Comparison of ENCODE assay signal across 13 mouse cellular contexts in genomic region chr2:145784964-145785363, GRCm38 (mm10).
A peak's percentile ranks its signal among the peaks of the same experiment; 100 is the strongest.
DNase-seq lines count a peak whose midpoint lies in the region; ATAC-seq and TF ChIP-seq lines count a peak whose summit lies in the region.
"Had no signal": no experiment of that assay in that cellular context is flagged by ENCODE, and none has a peak within 500 bp of the region (broad histone marks: within the 10 kb centered on the region; RNA-seq: fewer than 3 reads in every experiment).

No protein-coding gene starts in this region.

- TF ChIP-seq POLR2A in small intestine, adult 2 months (IDR thresholded peaks at IDR 0.05; ENCODE audit: low read depth, low read length), result no peak

- 85% methylated on average over 1 of the region's 1 CpGs for WGBS in heart, embryonic 12.5 days
- WGBS in lung, embryonic 14.5 days, result 62% methylated on average over 1 of the region's 1 CpGs
- 87% methylated on average over 1 of the region's 1 CpGs for WGBS in embryonic facial prominence, embryonic 15.5 days
- 87% methylated on average over 1 of the region's 1 CpGs for WGBS in small intestine, adult 2 months

- no peak for ATAC-seq in heart, embryonic 12.5 days (ENCODE audit: insufficient number of reproducible peaks, low FRiP score)
- ATAC-seq in lung, embryonic 14.5 days (ENCODE audit: insufficient read depth), result peak; percentile 22; the same call in 1 of the 2 replicates
- ATAC-seq in embryonic facial prominence, embryonic 15.5 days (ENCODE audit: insufficient number of reproducible peaks, low FRiP score, low TSS enrichment, low read depth), result no peak

- no peak overlapping the region for H3K4me3 ChIP-seq in heart, embryonic 12.5 days
- H3K4me3 ChIP-seq in lung, embryonic 14.5 days (ENCODE audit: low read depth, low read length), result no peak overlapping the region
- no peak overlapping the region for H3K4me3 ChIP-seq in embryonic facial prominence, embryonic 15.5 days (replicated peaks)
- no peak overlapping the region for H3K4me3 ChIP-seq in small intestine, adult 2 months (ENCODE audit: low read depth, low read length)
- H3K4me3 ChIP-seq: left cerebral cortex, adult 2 months had no signal

- H3K36me3 ChIP-seq in heart, embryonic 12.5 days, result 0 out of 2 replicates have a peak, but pooled peaks cover 4% of the 10 kb centered on the region
- no peaks in the 10 kb centered on the region for H3K36me3 ChIP-seq in lung, embryonic 14.5 days (ENCODE audit: insufficient read depth)
- H3K36me3 ChIP-seq in embryonic facial prominence, embryonic 15.5 days, result no peaks in the 10 kb centered on the region
- no peaks in the 10 kb centered on the region for H3K36me3 ChIP-seq in small intestine, adult 2 months (ENCODE audit: control insufficient read depth, insufficient read depth, low read length)

- no peak for DNase-seq in heart, adult 9 months (ENCODE audit: low spot score in 2 of 2)
- peak; percentile 56 for DNase-seq in lung, embryonic 14.5 days
- no peak for DNase-seq in lung, adult 18-20 months
- no peak for DNase-seq in adrenal gland, postnatal 14 days
- DNase-seq in ovary, postnatal 36 days (ENCODE audit: low spot score), result no peak
- DNase-seq: adrenal gland, postnatal 25 days; spleen, adult 18-20 months; thymus, adult 18-20 months had no signal

- H3K4me1 ChIP-seq in heart, embryonic 12.5 days (replicated peaks), result peaks cover 39% of the 10 kb centered on the region
- H3K4me1 ChIP-seq in lung, embryonic 14.5 days (ENCODE audit: insufficient read depth), result peaks cover 29% of the 10 kb centered on the region
- peaks cover 26% of the 10 kb centered on the region for H3K4me1 ChIP-seq in embryonic facial prominence, embryonic 15.5 days
- peaks cover 10% of the 10 kb centered on the region; the same call in 1 of the 2 replicates for H3K4me1 ChIP-seq in small intestine, adult 2 months (ENCODE audit: control insufficient read depth, insufficient read depth, insufficient read length, low read length)

- H3K27me3 ChIP-seq in heart, embryonic 12.5 days (replicated peaks), result no peaks in the 10 kb centered on the region
- no peaks in the 10 kb centered on the region for H3K27me3 ChIP-seq in lung, embryonic 14.5 days (ENCODE audit: insufficient read depth, low read length)
- H3K27me3 ChIP-seq in embryonic facial prominence, embryonic 15.5 days, result no peaks in the 10 kb centered on the region
- H3K27me3 ChIP-seq in small intestine, adult 2 months (ENCODE audit: control insufficient read depth, insufficient read depth, low read length), result no peaks in the 10 kb centered on the region

- no peak overlapping the region for H3K4me2 ChIP-seq in heart, embryonic 12.5 days
- no peak overlapping the region for H3K4me2 ChIP-seq in lung, embryonic 14.5 days
- H3K4me2 ChIP-seq in embryonic facial prominence, embryonic 15.5 days (replicated peaks), result no peak overlapping the region

- no peak for TF ChIP-seq CTCF in lung, embryonic 14.5 days (IDR thresholded peaks at IDR 0.05; ENCODE audit: low read depth)
- no peak for TF ChIP-seq CTCF in small intestine, adult 2 months (IDR thresholded peaks at IDR 0.05; ENCODE audit: extremely low read depth, insufficient read length, insufficient replicate concordance, low read depth, low read length)

- H3K9me3 ChIP-seq in heart, embryonic 12.5 days (replicated peaks), result no peaks in the 10 kb centered on the region
- no peaks in the 10 kb centered on the region for H3K9me3 ChIP-seq in lung, embryonic 14.5 days (ENCODE audit: low read depth, low read length)
- H3K9me3 ChIP-seq in embryonic facial prominence, embryonic 15.5 days (replicated peaks), result no peaks in the 10 kb centered on the region

- no peak overlapping the region; the same call in 1 of the 2 replicates for H3K9ac ChIP-seq in heart, embryonic 12.5 days
- H3K9ac ChIP-seq in lung, embryonic 14.5 days, result no peak overlapping the region
- no peak overlapping the region for H3K9ac ChIP-seq in embryonic facial prominence, embryonic 15.5 days
- H3K9ac ChIP-seq: liver, embryonic 14.5 days had no signal

- peak overlapping the region; percentile 82 for H3K27ac ChIP-seq in heart, embryonic 12.5 days (ENCODE audit: poor library complexity, severe bottlenecking)
- peak overlapping the region; percentile 88 for H3K27ac ChIP-seq in lung, embryonic 14.5 days (ENCODE audit: low read depth)
- peak overlapping the region; percentile 85 for H3K27ac ChIP-seq in embryonic facial prominence, embryonic 15.5 days (replicated peaks)
- H3K27ac ChIP-seq in small intestine, adult 2 months (ENCODE audit: insufficient read depth, low read depth, low read length), result peak overlapping the region; percentile 78
- H3K27ac ChIP-seq: liver, embryonic 14.5 days had no signal
